Mouse (Mus musculus): ENCODE data around the gene Cldn15.

- TF ChIP-seq CTCF (IDR thresholded peaks at IDR 0.05; ENCODE audit: extremely low read depth, insufficient read depth, low read length) (no peak), POLR2A (IDR thresholded peaks at IDR 0.05; ENCODE audit: extremely low read depth, insufficient read depth, low read length) (no peak)
Measured at GRCm38 (mm10) chr5:136962966-136963540, 3.4 kb upstream of the Cldn15 start.
